Mouse (Mus musculus): Measurements from ENCODE around the gene Pfdn6.
"Not testable (repeated sequence)": the region's sequence is repeated elsewhere in the genome, so short reads cannot be mapped to it uniquely, and the experiment has no call there.

The Pfdn6 gene

DNA sequence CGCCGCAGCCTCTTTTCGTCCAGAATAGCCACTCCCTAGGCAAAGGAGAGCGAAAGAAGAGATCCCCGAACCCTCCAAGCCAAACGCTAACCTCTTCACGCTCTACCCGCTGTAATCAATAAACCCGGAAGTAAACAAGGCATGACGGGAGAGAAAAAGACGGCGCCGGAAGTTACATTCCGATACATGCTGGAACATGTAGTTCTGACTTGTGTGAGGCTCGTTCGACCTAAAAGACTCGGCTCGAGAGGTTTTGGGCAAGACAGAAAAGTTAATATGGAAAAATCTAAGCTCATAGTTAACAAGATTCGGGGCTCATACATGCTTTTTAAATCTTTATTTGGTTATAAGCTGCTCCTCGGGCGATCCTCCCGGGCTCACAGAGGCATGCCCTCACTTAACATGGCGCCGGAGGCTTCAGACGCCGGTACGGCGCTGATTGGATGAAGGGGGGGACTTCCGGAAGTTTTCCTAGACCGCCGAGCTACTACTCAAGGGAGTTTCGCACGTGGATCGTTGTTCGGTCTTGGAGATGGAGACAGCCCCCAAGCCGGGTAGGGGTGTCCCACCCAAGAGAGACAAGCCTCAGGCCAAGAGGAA is at the start of gene Pfdn6, which contains the start of gene Wdr46:
Pfdn6 (minus strand) TSS at position 138 of the 600 bp plus-strand sequence.
Wdr46 (plus strand) TSS at position 455 of the 600 bp plus-strand sequence.
- peak; percentile 85 for DNase-seq (ENCODE audit: low read depth, low spot score)

DNA sequence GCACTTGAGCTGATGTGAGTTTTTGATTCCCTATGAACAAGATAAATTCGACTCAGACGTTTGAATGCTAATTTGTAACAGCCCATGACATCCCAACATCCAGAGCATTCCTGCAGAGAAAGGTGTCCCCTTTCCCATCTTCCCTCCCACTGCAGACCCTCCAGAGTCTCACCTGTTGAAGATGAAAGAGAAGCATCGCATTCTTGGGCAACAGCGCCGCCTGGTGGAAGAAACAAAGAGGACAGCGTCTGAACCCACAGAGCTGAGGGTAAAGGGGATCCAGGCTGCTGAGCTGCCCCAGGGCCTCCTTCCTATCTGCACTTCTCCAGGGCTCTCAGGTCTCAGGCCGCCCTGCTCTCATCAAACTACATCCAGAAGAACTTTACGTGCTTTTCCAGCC is 42.0 kb upstream of the Pfdn6 start:
- DNase-seq (ENCODE audit: low read depth, low spot score), result not testable (repeated sequence)

DNA sequence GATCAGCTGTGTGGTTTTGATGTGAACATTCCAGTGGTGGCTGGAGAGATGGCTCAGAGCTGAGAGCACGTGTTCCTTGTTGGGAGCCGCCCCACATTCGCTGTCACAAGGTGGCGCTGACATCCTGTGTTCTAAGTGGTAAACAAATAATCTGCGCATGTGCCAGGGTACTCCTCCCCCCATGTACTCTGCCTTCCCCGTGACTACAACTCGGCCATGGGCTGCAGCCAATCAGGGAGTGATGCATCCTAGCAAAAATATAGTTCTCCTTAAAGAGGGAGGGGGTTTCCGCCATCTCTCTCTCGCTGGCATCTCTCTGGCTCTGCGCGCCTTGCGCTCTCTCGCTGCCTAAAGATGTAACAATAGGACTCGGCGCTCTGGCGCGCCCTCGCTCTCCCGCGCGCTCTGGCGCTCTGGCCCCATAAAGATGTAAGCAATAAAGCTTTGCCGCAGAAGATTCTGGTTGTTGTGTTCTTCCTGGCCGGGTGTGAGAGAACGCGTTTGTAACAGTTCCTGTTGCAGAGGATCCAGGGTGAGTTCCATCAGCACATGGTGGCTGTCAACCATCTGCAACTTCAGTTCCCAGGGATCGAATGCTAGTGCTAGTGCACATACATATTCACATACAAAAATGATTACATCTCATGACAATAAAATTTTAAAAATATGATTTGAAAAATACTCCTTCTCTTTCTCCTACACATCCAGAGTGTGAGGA is 41.2 kb upstream of the Pfdn6 start:
- DNase-seq (ENCODE audit: low read depth, low spot score), result not testable (repeated sequence)

DNA sequence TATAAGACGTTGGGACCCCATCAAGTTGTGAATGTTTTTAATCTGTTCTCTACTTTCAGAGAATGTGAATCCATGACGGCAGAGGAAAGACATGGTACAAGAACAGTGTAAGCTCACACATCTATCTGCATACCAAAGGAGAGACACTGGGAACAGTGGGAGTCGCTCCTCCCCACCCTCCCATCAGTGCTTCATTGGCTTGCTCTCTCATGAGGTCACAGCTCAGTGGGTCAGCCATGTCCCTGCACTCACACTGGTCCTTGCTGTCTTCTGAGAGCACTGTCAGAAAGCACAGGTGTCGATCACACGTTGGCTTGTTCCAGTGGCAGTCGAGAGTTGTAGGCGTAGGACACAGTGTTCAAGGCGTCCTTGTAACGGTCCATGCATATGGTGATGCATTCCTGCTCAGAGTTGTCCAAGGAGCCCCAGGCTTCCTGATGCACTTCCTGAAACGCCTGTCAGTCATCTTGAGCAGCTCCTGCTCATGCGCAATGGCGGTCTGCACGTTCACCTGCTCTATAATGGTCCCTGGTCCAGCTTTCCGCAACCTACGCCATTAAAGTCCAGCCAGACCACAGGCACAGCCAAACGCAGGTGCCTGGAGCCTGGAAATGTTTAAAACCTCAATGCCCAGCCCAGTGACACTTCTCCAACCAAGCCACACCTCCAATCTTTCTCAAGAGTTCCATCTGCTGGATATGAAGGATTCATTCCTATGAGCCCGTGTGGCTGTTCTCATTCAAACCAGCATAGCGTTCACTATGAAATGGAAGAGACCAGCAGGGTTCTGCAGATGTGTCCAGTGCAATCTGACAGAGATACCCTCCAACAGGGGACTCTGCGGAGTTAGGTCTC is 40.3 kb upstream of the Pfdn6 start:
- no peak for DNase-seq (ENCODE audit: low read depth, low spot score)

DNA sequence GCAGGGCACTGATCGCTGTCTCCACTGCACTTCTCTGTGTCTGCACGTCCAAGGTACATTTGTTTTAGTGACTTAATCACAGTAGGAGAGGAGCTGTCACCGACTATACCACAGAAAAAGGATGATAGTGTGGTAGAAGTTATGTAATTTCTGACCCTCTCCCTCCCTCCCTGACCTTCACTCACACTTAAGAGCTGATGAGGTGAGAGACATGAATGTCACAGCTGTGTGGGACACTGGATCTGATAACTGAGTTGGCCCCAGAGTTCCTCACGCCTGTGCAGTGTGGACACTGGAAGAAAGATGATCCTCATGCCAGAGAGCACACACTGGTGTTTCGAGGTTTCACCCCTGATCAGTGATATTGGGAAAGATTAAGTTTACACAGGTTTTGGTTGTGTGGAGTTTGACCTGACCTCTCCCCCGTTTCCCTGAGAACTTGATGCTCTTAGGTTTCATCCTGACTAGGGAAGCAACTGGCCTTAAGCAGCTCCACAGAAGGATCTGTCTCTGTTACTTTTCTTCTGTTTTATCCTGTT is 39.4 kb upstream of the Pfdn6 start:
- DNase-seq (ENCODE audit: low read depth, low spot score), result no peak

DNA sequence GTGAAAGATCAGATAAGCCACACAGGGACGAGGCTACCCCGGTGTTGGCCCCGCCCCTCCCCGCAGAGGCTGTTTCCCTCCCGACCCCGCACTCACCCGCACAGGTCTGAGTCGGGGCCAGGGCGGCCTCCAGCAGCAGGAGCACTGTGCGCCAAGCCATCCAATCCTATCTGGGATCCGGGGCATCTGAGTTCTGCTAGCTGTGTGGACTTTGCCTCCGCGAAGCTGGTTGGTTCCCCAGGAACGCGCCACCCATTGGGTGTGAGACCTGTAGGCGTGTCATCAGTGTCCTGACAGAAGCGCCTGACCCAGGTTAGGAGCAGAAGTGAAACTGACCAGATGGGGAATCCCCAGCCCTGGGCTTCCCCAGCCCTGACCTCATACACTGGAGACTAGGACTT is 38.5 kb upstream of the Pfdn6 start:
- no peak for DNase-seq (ENCODE audit: low read depth, low spot score)

DNA sequence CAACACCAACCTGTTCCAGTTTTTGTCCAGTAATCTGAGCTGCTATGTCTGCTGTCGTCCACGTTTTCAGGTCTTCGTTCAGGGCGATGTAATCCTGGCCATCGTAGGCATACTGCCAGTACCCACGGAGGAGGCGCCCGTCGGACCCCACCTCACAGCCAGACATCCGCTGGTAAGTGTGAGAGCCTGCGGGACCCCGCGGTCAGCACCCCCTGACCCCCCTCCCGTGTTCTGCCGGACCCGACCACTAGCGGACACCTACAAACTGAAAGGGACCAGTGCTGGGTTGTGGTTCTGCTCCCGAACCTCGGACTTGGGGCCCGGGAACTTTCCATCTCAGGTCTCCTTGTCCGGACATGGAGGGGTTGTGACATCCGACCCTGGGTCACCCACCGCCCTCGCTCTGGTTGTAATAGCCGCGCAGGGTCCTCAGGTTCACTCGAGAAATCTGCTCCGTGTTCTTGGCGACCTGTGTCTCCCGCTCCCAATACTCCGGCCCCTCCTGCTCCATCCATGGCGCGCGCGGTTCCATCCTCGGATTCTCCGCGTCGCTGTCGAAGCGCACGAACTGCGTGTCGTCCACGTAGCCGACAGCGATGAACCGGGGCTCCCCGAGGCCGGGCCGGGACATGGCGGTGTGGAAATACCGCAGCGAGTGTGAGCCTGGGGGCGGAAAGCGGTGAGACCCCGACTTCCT is 37.9 kb upstream of the Pfdn6 start:
- no peak for DNase-seq (ENCODE audit: low read depth, low spot score)

DNA sequence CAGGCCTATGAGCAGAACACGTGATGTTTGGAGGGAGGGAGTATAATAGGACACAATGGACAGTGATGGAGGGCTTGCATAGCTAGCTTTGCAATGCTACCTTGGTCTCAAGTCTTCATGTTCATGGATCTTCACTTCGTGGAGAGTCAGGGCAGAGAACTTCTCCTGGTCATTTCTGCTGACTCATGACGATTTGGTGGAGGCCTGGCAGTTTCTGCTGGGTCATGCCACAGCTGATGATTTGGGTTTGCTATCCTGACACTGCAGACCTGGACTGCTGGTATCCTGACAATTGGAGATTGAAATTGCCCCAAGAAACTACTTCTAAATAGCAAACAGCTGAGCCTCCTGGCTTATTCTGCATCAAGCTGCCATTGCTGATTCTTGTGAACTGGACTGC is 33.4 kb upstream of the Pfdn6 start:
- no peak for DNase-seq (ENCODE audit: low read depth, low spot score)

DNA sequence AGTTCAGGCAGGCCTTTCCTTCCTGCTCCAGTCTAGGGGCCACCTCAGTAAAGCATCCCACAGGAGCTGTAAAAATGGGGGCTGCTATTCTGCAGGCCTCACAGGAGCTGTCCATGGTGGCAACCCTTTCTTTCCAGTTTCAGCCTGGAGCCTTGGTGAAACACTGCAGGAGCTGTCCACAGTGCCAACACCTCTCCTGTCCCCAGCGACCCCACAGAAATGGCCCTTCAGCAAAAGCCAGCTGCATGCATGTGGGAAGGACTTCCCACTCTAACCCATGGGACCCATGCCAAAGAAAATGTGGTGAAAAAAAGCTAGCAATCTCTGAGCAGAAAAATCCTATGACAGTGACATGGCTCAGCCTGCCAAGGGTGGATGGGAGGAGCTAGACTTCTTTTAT is 32.5 kb upstream of the Pfdn6 start:
- no peak for DNase-seq (ENCODE audit: low read depth, low spot score)

DNA sequence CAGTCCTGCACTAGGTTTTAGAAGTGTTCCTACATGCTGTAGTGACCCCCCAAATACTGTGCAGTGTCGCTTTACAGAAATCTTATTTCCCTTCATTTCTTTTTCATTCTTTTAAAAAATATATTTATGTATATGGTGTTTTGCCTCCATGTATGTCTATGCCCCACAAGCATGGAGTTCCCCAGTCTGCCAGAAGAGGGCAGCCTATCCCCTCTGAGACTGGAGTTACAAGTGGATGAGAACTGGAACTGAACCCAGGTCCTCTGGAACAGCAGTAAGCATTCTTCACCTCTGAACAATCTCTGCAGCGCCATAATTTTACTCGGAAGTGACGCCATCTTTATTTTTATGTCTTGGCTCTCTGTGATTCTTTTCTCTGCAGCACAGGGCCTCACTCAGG is 29.3 kb upstream of the Pfdn6 start:
- no peak for DNase-seq (ENCODE audit: low read depth, low spot score)

DNA sequence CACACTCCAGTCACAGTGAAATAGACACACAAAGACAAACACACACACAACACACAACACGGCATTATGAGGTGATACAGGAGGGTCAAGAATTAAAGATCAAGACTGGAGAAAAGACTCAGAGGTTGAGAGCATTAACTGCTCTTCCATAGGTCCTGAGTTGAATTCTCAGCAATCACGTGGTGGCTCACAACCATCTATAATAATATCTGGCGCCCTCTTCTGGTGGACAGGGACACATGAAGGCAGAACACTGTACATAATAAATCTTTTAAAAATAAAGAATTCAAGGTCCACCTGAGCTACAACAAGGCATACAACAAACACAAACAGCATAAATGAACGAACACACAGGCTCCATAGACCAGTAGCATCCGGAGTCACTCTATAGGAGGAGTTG is 28.8 kb upstream of the Pfdn6 start:
- no peak for DNase-seq (ENCODE audit: low read depth, low spot score)

DNA sequence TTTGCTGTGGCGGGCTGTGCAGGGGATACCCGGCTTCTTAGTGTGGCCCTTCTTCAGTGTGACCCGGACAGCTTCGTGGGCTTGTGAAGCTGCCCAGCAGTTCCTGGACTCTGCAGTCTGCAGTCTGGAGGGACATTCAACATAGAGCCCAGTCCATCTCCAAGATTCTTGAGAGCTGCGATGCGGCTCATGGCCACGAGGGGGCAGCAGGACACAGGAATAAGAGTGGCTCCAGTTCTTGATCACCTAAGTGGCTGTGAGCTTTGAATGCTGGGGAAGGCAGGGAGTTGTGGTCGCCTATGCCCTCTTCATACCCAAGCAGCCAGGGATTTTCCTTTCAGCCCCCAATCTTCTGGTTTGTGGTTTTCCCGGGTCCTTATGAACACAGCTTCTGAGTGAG is 28.3 kb upstream of the Pfdn6 start:
- peak; percentile 53 for DNase-seq (ENCODE audit: low read depth, low spot score)

DNA sequence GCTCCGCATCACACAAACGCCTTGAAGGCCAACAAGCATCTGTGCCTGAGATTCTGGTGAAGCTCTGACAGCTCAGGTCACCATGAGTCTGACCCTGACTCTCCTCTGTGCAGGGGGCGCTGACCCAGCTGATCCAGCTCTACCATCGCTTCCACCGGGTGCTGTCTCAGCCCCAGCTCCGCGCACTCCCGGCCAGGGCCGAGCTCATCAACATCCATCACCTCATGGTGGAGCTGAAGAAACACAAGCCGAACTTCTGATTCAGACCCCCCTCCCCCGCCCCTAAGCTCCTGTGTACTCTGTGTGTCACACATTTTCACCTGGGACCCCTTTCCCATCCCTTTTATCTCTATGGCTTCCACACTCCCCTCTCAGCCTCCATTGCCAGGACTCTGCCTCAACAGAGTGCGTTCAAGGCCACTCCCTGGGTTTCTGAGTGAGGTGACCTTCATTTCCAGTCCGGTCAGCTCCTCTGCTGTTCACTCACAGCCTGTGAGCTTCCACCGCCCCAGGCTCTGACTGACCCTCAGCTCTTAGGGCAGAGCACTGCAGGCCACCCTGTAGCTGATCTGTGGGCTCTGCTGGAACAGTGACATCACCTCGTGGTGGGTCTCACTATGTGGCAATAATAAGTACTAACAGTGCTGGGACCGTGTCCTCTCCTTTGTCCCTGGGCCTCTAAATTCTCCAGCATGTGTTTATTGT is 25.9 kb upstream of the Pfdn6 start:
- no peak for DNase-seq (ENCODE audit: low read depth, low spot score)

DNA sequence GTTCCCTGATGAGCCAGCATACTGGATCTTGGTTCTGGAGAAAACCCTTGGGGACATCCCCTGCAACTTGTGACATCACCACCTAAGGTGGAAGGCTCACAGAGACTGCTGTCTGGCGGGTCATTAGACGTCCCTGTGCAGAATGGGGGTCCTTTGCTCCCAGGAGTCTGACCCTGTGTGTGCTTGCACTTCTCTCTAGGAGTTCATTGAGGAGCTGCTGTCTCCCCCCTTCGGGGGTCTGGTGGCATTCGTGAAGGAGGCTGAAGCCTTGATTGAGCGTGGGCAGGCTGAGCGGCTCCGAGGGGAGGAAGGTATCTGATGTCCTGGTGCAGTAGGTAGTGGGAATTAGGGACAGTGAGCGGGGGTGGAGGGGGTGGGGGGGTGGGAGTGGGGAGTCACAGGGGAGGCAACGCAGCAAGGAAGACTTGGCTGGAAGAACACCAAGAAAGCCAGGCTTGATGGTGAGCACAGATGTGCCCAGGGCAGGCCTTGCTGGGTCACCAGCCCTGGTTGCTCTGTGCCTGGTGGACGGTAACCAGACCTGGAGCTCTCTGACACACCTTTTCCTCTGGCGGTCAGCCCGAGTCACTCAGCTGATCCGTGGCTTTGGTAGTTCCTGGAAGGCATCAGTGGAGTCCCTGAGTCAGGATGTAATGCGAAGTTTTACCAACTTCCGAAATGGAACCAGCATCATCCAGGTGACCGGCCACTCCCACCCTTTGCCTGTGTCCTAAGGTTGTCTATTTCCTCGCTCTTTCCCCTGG is 25.1 kb upstream of the Pfdn6 start:
- no peak for DNase-seq (ENCODE audit: low read depth, low spot score)

DNA sequence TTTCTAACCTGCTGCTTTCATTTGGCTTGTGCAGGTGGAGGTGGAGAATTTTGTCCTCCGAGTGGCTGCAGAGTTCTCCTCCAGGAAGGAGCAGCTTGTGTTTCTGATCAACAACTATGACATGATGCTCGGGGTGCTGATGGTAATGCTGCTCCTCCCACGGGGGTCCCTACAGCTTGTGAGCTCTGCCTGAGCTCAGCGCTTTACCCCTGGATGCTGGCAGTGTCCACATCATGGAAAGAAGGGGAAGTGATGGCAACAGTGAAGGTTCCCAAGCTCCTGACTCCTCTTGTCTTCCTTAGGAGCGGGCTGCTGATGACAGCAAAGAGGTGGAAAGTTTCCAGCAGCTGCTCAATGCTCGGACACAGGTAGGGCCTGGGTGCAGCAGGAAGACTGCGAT is 22.7 kb upstream of the Pfdn6 start:
- DNase-seq (ENCODE audit: low read depth, low spot score), result no peak

DNA sequence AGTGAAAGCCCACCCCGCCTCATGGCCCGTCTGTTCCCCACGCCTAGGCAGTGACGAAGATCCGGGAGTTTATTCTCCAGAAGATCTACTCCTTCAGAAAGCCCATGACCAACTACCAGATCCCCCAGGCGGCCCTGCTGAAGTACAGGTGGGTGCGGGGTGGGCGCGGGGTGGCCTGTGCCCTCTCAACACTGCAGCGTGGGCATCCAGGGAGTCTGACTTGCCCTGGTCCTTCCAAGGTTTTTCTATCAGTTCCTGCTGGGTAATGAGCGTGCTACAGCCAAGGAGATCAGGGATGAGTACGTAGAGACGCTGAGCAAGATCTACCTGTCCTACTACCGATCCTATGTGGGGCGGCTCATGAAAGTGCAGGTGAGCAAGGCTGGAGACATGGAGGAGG is 19.8 kb upstream of the Pfdn6 start:
- DNase-seq (ENCODE audit: low read depth, low spot score), result no peak

DNA sequence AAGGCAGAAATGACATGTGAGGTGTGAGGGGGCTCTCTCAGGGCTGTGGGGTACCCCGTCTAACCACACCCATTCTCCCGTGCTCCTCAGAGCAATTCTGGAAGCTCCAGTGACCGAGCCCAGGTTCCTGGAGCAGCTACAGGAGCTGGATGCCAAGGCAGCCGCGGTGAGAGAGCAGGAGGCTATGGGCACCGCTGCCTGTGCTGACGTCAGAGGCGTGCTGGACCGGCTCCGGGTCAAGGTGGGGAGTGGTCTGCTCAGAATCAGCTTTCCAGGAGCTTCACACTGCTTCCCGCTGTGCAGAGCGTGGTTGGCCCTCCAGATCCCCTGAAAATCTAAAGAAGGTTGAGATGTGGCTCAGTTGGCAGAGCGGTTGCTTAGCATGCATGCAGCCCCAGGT is 19.0 kb upstream of the Pfdn6 start:
- no peak for DNase-seq (ENCODE audit: low read depth, low spot score)

DNA sequence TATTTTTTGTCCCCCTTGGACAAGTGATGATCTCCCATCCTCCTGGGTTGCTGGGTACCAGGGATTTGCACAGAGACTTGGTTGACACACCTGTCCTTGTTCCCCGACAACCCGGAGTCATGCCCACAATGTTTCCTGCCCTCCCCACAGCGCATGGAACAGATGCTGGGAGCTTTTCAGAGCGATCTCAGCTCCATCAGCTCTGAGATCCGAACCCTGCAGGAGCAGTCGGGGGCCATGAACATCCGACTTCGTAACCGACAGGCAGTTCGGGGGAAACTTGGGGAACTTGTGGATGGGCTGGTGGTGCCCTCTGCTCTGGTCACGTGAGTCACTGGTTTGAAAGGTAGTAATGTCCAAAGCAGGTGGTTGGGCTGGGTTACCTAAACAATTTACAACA is 18.3 kb upstream of the Pfdn6 start:
- no peak for DNase-seq (ENCODE audit: low read depth, low spot score)

DNA sequence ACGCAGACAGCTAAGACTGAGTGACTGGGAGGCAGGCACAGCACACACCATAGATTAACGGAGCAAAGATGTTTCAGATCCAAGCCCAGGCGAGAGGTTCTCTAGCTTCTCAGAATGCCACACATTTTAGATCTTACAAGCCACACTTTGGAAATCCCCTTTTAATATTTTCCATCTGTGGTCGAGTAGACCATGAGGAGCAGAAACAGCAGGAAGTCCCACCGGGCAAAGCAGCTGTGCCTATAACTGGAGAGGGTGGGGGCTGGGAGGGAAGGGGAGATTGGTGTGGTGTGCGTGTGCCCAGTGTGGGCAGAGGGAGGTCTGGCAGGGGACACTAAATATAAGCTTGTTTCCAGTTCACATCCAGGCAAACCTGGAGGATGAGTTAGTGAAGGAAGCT is 17.4 kb upstream of the Pfdn6 start:
- DNase-seq (ENCODE audit: low read depth, low spot score), result no peak

DNA sequence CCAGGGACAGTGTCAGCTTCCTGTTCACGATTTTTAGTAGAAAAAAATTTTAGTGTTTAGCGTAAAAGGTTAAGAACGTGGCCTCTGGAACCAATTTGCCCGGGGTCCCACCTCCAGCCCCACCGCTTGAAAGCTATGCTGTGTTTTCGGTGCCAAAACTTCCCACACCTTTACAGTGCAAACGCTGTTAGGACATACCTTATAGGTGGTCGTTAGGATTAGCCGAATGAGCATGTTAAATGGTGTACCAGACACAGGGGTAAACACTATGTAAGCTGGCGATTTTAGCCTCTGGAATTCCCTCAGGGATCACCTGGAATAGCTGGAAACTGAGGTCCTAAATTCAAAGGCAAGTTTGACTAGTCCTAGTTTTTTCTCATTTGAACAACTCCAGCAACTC is 16.2 kb upstream of the Pfdn6 start:
- no peak for DNase-seq (ENCODE audit: low read depth, low spot score)
